Mouse (Mus musculus): ENCODE measurements around the gene Eps8. TPM values are rescaled to one million over a fixed set of nuclear protein-coding genes. Genes with fewer than 3 reads are reported as not detected.

Eps8 gene
- polyA plus RNA-seq, 1 experiment = 5.6 TPM

- Histone ChIP-seq H3K4me3 (ENCODE audit: extremely low read depth, insufficient read depth, insufficient read length) (no peak overlapping the region), H3K27me3 (ENCODE audit: control insufficient read depth, insufficient read depth, low read length) (no peaks in the 10 kb centered on the region), H3K27ac (ENCODE audit: insufficient read depth, low read length) (no peak overlapping the region), H3K4me1 (ENCODE audit: control insufficient read depth, insufficient read depth, insufficient read length) (no peaks in the 10 kb centered on the region), H3K36me3 (ENCODE audit: control insufficient read depth, insufficient read depth, low read length) (no peaks in the 10 kb centered on the region; the same call in 1 of the 2 replicates)
- WGBS = 81% methylated on average over 4 of the region's 4 CpGs
- no peak for DNase-seq (ENCODE audit: low read depth in 1 of 2, low spot score in 2 of 2)
- no peak for TF ChIP-seq CTCF (IDR thresholded peaks at IDR 0.05; ENCODE audit: extremely low read depth, insufficient read depth, insufficient read length, insufficient replicate concordance)
- no peak for TF ChIP-seq POLR2A (IDR thresholded peaks at IDR 0.05; ENCODE audit: low read depth, low read length)
Measured at GRCm38 (mm10) chr6:137514872-137515271, 139.8 kb downstream of the Eps8 start.

GRCm38 (mm10) chr6:137512753-137513152 is 141.9 kb downstream of the Eps8 start:
- TF ChIP-seq CTCF (IDR thresholded peaks at IDR 0.05; ENCODE audit: extremely low read depth, insufficient read depth, insufficient read length, insufficient replicate concordance) = no peak
- TF ChIP-seq POLR2A (IDR thresholded peaks at IDR 0.05; ENCODE audit: low read depth, low read length) = no peak
- Histone ChIP-seq H3K27ac (ENCODE audit: insufficient read depth, low read length) (no peak overlapping the region), H3K27me3 (ENCODE audit: control insufficient read depth, insufficient read depth, low read length) (no peaks in the 10 kb centered on the region), H3K4me1 (ENCODE audit: control insufficient read depth, insufficient read depth, insufficient read length) (no peaks in the 10 kb centered on the region), H3K4me3 (ENCODE audit: extremely low read depth, insufficient read depth, insufficient read length) (no peak overlapping the region), H3K36me3 (ENCODE audit: control insufficient read depth, insufficient read depth, low read length) (no peaks in the 10 kb centered on the region; the same call in 1 of the 2 replicates)
- 60% methylated on average over 5 of the region's 5 CpGs for WGBS
- no peak for DNase-seq (ENCODE audit: low read depth in 1 of 2, low spot score in 2 of 2)

- H3K36me3 ChIP-seq (ENCODE audit: control insufficient read depth, insufficient read depth, low read length) = peaks cover 3% of the 10 kb centered on the region
- DNase-seq (ENCODE audit: low read depth in 1 of 2, low spot score in 2 of 2) = no peak
- H3K27ac ChIP-seq (ENCODE audit: insufficient read depth, low read length) = no peak overlapping the region
- H3K4me3 ChIP-seq (ENCODE audit: extremely low read depth, insufficient read depth, insufficient read length) = no peak overlapping the region
- no peaks in the 10 kb centered on the region for H3K4me1 ChIP-seq (ENCODE audit: control insufficient read depth, insufficient read depth, insufficient read length)
- H3K27me3 ChIP-seq (ENCODE audit: control insufficient read depth, insufficient read depth, low read length) = no peaks in the 10 kb centered on the region
- TF ChIP-seq CTCF (IDR thresholded peaks at IDR 0.05; ENCODE audit: extremely low read depth, insufficient read depth, insufficient read length, insufficient replicate concordance) (no peak), POLR2A (IDR thresholded peaks at IDR 0.05; ENCODE audit: low read depth, low read length) (no peak)
- WGBS = 90% methylated on average over 14 of the region's 14 CpGs
Measured at GRCm38 (mm10) chr6:137509341-137510045, 145.2 kb downstream of the Eps8 start.

GRCm38 (mm10) chr6:137508936-137509335 is 145.7 kb downstream of the Eps8 start:
- Histone ChIP-seq H3K27me3 (ENCODE audit: control insufficient read depth, insufficient read depth, low read length) (no peaks in the 10 kb centered on the region), H3K4me3 (ENCODE audit: extremely low read depth, insufficient read depth, insufficient read length) (no peak overlapping the region), H3K27ac (ENCODE audit: insufficient read depth, low read length) (no peak overlapping the region), H3K4me1 (ENCODE audit: control insufficient read depth, insufficient read depth, insufficient read length) (no peaks in the 10 kb centered on the region), H3K36me3 (ENCODE audit: control insufficient read depth, insufficient read depth, low read length) (peaks cover 3% of the 10 kb centered on the region)
- DNase-seq (ENCODE audit: low read depth in 1 of 2, low spot score in 2 of 2) = no peak
- WGBS = 97% methylated on average over 19 of the region's 19 CpGs
- TF ChIP-seq POLR2A (IDR thresholded peaks at IDR 0.05; ENCODE audit: low read depth, low read length) (no peak), CTCF (IDR thresholded peaks at IDR 0.05; ENCODE audit: extremely low read depth, insufficient read depth, insufficient read length, insufficient replicate concordance) (no peak)

- TF ChIP-seq POLR2A (IDR thresholded peaks at IDR 0.05; ENCODE audit: low read depth, low read length) = no peak
- TF ChIP-seq CTCF (IDR thresholded peaks at IDR 0.05; ENCODE audit: extremely low read depth, insufficient read depth, insufficient read length, insufficient replicate concordance) = no peak
- Histone ChIP-seq H3K4me3 (ENCODE audit: extremely low read depth, insufficient read depth, insufficient read length) (no peak overlapping the region), H3K36me3 (ENCODE audit: control insufficient read depth, insufficient read depth, low read length) (peaks cover 3% of the 10 kb centered on the region), H3K27ac (ENCODE audit: insufficient read depth, low read length) (no peak overlapping the region), H3K4me1 (ENCODE audit: control insufficient read depth, insufficient read depth, insufficient read length) (no peaks in the 10 kb centered on the region), H3K27me3 (ENCODE audit: control insufficient read depth, insufficient read depth, low read length) (no peaks in the 10 kb centered on the region)
- no peak for DNase-seq (ENCODE audit: low read depth in 1 of 2, low spot score in 2 of 2)
- WGBS = 94% methylated on average over 7 of the region's 7 CpGs
Measured at GRCm38 (mm10) chr6:137506563-137506962, 148.1 kb downstream of the Eps8 start.

GRCm38 (mm10) chr6:137505555-137506227 is 149.0 kb downstream of the Eps8 start:
- H3K4me1 ChIP-seq (ENCODE audit: control insufficient read depth, insufficient read depth, insufficient read length) = no peaks in the 10 kb centered on the region
- no peak overlapping the region for H3K27ac ChIP-seq (ENCODE audit: insufficient read depth, low read length)
- no peak for DNase-seq (ENCODE audit: low read depth in 1 of 2, low spot score in 2 of 2)
- H3K4me3 ChIP-seq (ENCODE audit: extremely low read depth, insufficient read depth, insufficient read length) = no peak overlapping the region
- no peaks in the 10 kb centered on the region for H3K27me3 ChIP-seq (ENCODE audit: control insufficient read depth, insufficient read depth, low read length)
- WGBS = 78% methylated on average over 3 of the region's 3 CpGs
- H3K36me3 ChIP-seq (ENCODE audit: control insufficient read depth, insufficient read depth, low read length) = peaks cover 3% of the 10 kb centered on the region
- TF ChIP-seq CTCF (IDR thresholded peaks at IDR 0.05; ENCODE audit: extremely low read depth, insufficient read depth, insufficient read length, insufficient replicate concordance) (no peak), POLR2A (IDR thresholded peaks at IDR 0.05; ENCODE audit: low read depth, low read length) (no peak)

GRCm38 (mm10) chr6:137504052-137504451 is 150.6 kb downstream of the Eps8 start:
- no peak overlapping the region for H3K4me3 ChIP-seq (ENCODE audit: extremely low read depth, insufficient read depth, insufficient read length)
- WGBS = 86% methylated on average over 1 of the region's 1 CpGs
- H3K36me3 ChIP-seq (ENCODE audit: control insufficient read depth, insufficient read depth, low read length) = peaks cover 6% of the 10 kb centered on the region
- no peaks in the 10 kb centered on the region for H3K27me3 ChIP-seq (ENCODE audit: control insufficient read depth, insufficient read depth, low read length)
- no peak for TF ChIP-seq POLR2A (IDR thresholded peaks at IDR 0.05; ENCODE audit: low read depth, low read length)
- no peak for TF ChIP-seq CTCF (IDR thresholded peaks at IDR 0.05; ENCODE audit: extremely low read depth, insufficient read depth, insufficient read length, insufficient replicate concordance)
- DNase-seq (ENCODE audit: low read depth in 1 of 2, low spot score in 2 of 2) = no peak
- H3K4me1 ChIP-seq (ENCODE audit: control insufficient read depth, insufficient read depth, insufficient read length) = no peaks in the 10 kb centered on the region
- H3K27ac ChIP-seq (ENCODE audit: insufficient read depth, low read length) = no peak overlapping the region
